Mouse (Mus musculus): ENCODE measurements around the gene Usp26. TPM values are rescaled to one million over a fixed set of nuclear protein-coding genes. Genes with fewer than 3 reads are reported as not detected.

Usp26 gene
- not detected for polyA plus RNA-seq (2017; shearing (Covaris generic))

GRCm38 (mm10) chrX:51801133-51801532, at the start of gene Usp26:
Gene Usp26, minus strand, starts transcription at chrX:51801233.

Other genes with a start within 250 kb of the Usp26 start
- gene Hs6st2, start 119.4 kb downstream of the Usp26 start, polyA plus RNA-seq (2017; shearing (Covaris generic)), result not detected
- gene 1700080O16Rik, start 171.5 kb upstream of the Usp26 start, polyA plus RNA-seq (2017; shearing (Covaris generic)), result not detected

Data from CD4-positive, CD25-positive, alpha-beta regulatory T cell, adult 9 weeks (primary cell).